Mouse (Mus musculus) heart, embryonic 14.5 days (tissue): ENCODE measurements at regions not wholly inside any gene's neighbourhood (a gene's known extent, or its start where the extent isn't known, plus 50 kb on each side); places are given as distances from the start of the nearest gene placed in this dataset.
"Not testable (repeated sequence)": the region's sequence is repeated elsewhere in the genome, so short reads cannot be mapped to it uniquely, and the experiment has no call there.

Experiments used
- ATAC-seq: fragments of 200-750 bp; cut with Nextera tagmentation; 2 replicates; pipeline ENCODE4 v1.8.0; 2017; ENCODE audit warnings: low read depth, moderate TSS enrichment; ENCODE audit not compliant: insufficient number of reproducible peaks, insufficient read depth, low FRiP score
- H3K27ac ChIP-seq, 2 experiments: fragments of 200-500 bp in 1 of 2; fragments of 300-500 bp in 1 of 2; sonication (generic) in 1 of 2; replicated peaks in 1 of 2; 2 replicates each; pipeline ENCODE4 v1.5.1; 2012 to 2014; ENCODE audit warnings: low read depth in 2 of 2, low read length in 2 of 2, control low read depth in 1 of 2, mild to moderate bottlenecking in 1 of 2, mixed read lengths in 1 of 2; ENCODE audit not compliant: control insufficient read depth in 1 of 2, insufficient read depth in 1 of 2
- H3K27me3 ChIP-seq: fragments of 300-500 bp; sonication (generic); 2 replicates; pipeline ENCODE4 v1.6.1; 2014; ENCODE audit warnings: mild to moderate bottlenecking, low read length, control low read depth; ENCODE audit not compliant: control insufficient read depth, insufficient read depth
- H3K36me3 ChIP-seq: fragments of 300-500 bp; sonication (generic); 2 replicates; pipeline ENCODE4 v1.6.1; 2014; ENCODE audit warnings: mild to moderate bottlenecking, control low read depth, low read length, mixed read lengths; ENCODE audit not compliant: control insufficient read depth, insufficient read depth
- H3K4me1 ChIP-seq, 2 experiments: fragments of 200-500 bp in 1 of 2; fragments of 300-500 bp in 1 of 2; sonication (generic) in 1 of 2; 2 replicates each; pipeline ENCODE4 v1.6.1; 2012 to 2014; ENCODE audit warnings: low read length in 2 of 2, control low read depth in 1 of 2, mixed read lengths in 1 of 2; ENCODE audit not compliant: control insufficient read depth in 2 of 2, insufficient read depth in 2 of 2
- H3K4me2 ChIP-seq: fragments of 300-500 bp; sonication (generic); 2 replicates; pipeline ENCODE4 v1.6.1; 2014; ENCODE audit warnings: mild to moderate bottlenecking, low read length
- H3K4me3 ChIP-seq, 2 experiments: fragments of 200-500 bp in 1 of 2; fragments of 300-500 bp in 1 of 2; sonication (generic) in 1 of 2; 2 replicates each; pipeline ENCODE4 v1.5.1; 2012 to 2014; ENCODE audit warnings: low read length in 2 of 2, mild to moderate bottlenecking in 2 of 2, control low read depth in 1 of 2, low read depth in 1 of 2, moderate library complexity in 1 of 2; ENCODE audit not compliant: control insufficient read depth in 1 of 2, insufficient read depth in 1 of 2
- H3K9ac ChIP-seq: fragments of 300-500 bp; sonication (generic); 2 replicates; pipeline ENCODE4 v1.6.1; 2014; ENCODE audit warnings: mild to moderate bottlenecking, low read length
- H3K9me3 ChIP-seq: fragments of 300-500 bp; sonication (generic); 2 replicates; pipeline ENCODE4 v1.6.1; 2016; ENCODE audit warnings: low read length, control low read depth; ENCODE audit not compliant: control insufficient read depth
- WGBS: fragments of 180-500 bp; shearing (Covaris S2); extraction: QIAGEN DNeasy Blood & Tissue Kit; methylation state at CpG from one replicate; pipeline ENCODE4 v1.1.7; 2014; 5-methylcytosine and 5-hydroxymethylcytosine counted together

DNA sequence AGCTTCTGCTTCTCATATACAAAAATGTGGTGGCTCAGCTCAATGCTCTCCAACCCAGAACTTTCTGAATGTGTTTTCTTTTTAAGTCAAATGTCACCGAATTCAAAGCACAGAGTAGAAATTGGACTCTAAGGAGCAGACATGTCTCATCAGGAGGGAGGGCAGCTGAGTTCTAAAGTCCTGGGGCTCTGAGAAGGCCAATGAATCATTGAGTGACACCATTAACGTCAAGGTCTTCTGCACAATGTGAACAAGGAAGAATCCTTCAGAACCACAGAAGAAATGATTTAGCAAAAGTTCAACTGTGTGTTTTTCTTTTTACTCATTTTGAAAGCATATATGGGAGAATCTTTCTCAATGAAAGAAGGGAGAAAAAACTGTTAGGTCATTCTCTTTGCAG is 88.6 kb upstream of the Tbl1x start:
- WGBS = 64% methylated on average over 2 of the region's 2 CpGs
- no peak for ATAC-seq
- Histone ChIP-seq H3K36me3 (no peaks in the 10 kb centered on the region), H3K4me2 (no peak overlapping the region), H3K4me3 (no peak overlapping the region), H3K9me3 (no peaks in the 10 kb centered on the region), H3K27ac (no peak overlapping the region), H3K9ac (no peak overlapping the region), H3K27me3 (no peaks in the 10 kb centered on the region), H3K4me1 (no peaks in the 10 kb centered on the region)

DNA sequence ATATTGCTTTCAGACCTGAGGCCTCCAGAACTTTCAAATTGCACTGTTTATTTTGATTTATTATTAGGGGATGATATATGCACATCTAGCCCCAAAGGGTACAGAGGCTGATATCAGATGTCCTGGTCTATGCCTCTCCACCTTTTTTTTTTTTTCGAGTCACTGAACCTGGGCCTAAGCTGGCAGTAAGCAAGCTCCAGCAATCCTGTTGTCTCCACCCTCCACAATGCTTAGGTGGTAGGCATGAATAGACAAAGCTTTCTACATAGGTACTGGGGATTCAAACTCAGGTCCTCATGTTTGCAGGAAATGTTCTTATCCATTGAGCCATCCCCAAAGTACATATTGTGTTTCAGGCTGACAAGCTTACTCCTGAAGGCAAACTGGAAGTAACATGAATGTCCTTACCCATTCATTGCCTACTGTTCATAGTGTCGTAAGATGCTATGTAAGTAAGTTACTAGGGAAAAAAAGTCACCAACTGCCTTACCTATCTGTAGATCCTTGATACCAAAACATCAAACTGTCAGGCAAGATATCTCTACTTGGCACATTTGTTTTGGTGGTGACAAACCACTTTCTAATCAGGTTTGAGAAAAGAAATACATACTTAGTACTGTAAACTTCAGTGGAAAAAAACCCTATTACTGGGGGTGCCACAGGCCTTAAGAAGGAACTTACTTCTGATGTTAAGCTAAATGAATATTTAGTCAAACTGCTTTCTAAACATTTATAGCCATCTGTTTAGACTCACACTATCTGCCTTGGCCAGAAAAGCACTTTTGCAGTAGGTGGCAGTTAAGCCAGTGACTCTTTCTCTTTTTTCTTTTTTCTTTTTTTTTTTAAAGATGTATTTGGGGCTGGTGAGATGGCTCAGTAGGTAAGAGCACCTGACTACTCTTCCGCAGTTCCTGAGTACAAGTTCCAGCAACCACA is 85.8 kb upstream of the Tbl1x start:
- Histone ChIP-seq H3K4me1 (no peaks in the 10 kb centered on the region), H3K36me3 (no peaks in the 10 kb centered on the region), H3K9ac (no peak overlapping the region), H3K4me2 (no peak overlapping the region), H3K9me3 (no peaks in the 10 kb centered on the region), H3K4me3 (no peak overlapping the region), H3K27ac (no peak overlapping the region), H3K27me3 (no peaks in the 10 kb centered on the region)
- ATAC-seq = no peak
- WGBS = 69% methylated on average over 3 of the region's 3 CpGs

DNA sequence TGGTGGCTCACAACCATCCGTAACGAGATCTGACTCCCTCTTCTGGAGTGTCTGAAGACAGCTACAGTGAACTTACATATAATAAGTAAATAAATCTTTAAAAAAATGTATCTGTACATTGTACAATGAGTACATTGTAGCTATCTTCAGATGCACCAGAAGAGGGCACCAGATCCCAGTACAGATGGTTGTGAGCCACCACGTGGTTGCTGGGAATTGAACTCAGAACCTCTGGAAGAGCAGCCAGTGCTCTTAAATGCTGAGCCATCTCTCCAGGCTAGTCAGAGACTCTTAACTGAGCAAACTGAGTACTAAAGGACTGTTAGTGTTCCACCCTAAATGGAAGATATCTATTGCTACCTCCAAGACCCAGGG is 85.1 kb upstream of the Tbl1x start:
- H3K9me3 ChIP-seq, H3K27ac ChIP-seq, H3K4me1 ChIP-seq, H3K4me2 ChIP-seq, ATAC-seq, H3K27me3 ChIP-seq, H3K36me3 ChIP-seq, H3K4me3 ChIP-seq, H3K9ac ChIP-seq: not testable (repeated sequence)
- WGBS = 65% methylated on average over 3 of the region's 3 CpGs

GRCm38 (mm10) chrX:77426836-77427235 is 84.0 kb upstream of the Tbl1x start:
- not testable (repeated sequence) for ATAC-seq, H3K4me1 ChIP-seq, H3K4me2 ChIP-seq, H3K9me3 ChIP-seq, H3K27ac ChIP-seq, H3K9ac ChIP-seq, H3K4me3 ChIP-seq, H3K27me3 ChIP-seq, H3K36me3 ChIP-seq
- 74% methylated on average over 6 of the region's 6 CpGs for WGBS

GRCm38 (mm10) chrX:77432001-77432565 is 78.7 kb upstream of the Tbl1x start:
- Histone ChIP-seq H3K9ac (no peak overlapping the region), H3K27me3 (no peaks in the 10 kb centered on the region), H3K36me3 (no peaks in the 10 kb centered on the region), H3K4me2 (no peak overlapping the region), H3K27ac (peak overlapping the region; percentile 33 to 41; a peak in 2 of 4 replicates), H3K4me3 (no peak overlapping the region), H3K9me3 (no peaks in the 10 kb centered on the region), H3K4me1 (peaks cover 0 to 2% of the 10 kb centered on the region in 2 experiments; a peak in 1 of 4 replicates)
- WGBS = 46% methylated on average over 2 of the region's 2 CpGs
- no peak for ATAC-seq

DNA sequence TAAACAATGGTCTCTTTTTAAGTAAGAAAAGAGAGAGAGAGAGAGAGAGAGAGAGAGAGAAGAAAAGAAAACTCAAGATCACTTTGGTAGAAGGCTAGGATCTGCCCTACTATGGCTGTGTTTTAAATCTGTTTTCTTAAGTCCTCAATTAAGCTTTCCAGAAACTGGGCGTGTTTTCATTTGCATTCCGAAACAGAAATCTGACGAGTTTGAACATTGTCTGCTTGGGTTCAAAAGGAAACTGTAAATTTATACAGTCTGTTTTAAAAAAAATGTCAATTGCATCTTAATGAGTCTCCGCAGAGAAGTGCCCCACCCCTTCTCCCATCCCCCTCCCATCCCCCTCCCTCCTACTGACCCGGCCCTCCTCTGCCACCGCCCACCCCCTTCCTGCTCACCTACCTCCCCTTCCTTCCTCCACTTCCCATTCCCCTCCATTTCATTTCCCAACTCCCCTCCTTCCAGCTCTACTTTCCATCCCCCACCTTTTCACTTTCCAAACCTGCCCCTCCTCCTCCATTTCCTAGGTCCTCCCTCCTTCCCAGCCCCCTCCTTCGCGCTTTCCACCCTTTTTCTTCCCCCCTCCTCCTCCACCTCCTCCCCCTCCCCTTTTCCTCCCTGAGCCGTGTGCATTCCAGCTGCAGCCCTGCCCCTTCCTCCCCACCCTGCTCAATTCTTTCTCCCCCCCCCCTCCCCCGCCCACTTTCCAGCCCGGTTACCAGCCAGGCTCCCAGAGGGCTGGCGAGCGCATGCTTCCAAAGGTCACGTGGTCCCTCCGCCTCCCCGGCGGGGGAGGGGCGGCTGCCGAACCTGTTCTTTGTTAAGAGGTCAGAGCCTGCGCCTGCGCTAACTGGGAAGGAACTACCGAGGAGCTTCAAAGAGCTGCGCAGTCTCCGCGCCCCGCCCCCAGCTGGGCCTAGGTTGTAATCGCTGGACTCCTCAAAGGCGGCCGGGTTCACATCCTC is 77.7 kb upstream of the Tbl1x start:
- Histone ChIP-seq H3K27me3 (no peaks in the 10 kb centered on the region), H3K9ac (no peak overlapping the region), H3K9me3 (no peaks in the 10 kb centered on the region), H3K4me1 (peaks cover 0 to 2% of the 10 kb centered on the region in 2 experiments; a peak in 1 of 4 replicates), H3K27ac (peak overlapping the region; percentile 41 to 64), H3K4me3 (peak overlapping the region; percentile 24 to 32; a peak in 3 of 4 replicates), H3K4me2 (peak overlapping the region; percentile 57), H3K36me3 (no peaks in the 10 kb centered on the region)
- peak; percentile 91 for ATAC-seq
- 16% methylated on average over 27 of the region's 29 CpGs for WGBS

DNA sequence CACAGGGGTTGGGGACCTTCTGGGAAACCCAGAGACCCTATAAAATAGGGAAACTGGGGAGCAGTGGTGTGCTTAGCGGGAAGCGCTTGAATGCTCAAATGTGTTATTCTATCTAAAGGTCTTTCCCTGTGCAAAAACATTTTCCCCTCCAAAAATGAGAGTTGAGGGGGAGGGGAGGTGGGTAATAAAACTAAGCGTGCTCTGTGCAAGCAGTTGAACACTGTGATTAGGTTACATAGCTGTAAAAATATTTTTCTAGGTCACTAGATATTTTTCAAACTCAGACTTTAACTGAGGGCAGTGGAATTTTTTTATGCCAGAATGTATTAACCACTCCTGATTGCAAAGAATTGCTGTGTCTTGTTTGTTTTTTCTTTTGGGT is 77.0 kb upstream of the Tbl1x start:
- Histone ChIP-seq H3K36me3 (no peaks in the 10 kb centered on the region), H3K27me3 (no peaks in the 10 kb centered on the region), H3K9me3 (no peaks in the 10 kb centered on the region), H3K4me3 (peak overlapping the region; percentile 10 to 29; a peak in 1 of 4 replicates), H3K27ac (peak overlapping the region; percentile 21 to 64; a peak in 3 of 4 replicates), H3K4me1 (peaks cover 0 to 2% of the 10 kb centered on the region in 2 experiments; a peak in 1 of 4 replicates), H3K4me2 (peak overlapping the region; percentile 57), H3K9ac (no peak overlapping the region)
- WGBS = 25% methylated on average over 3 of the region's 3 CpGs
- ATAC-seq = peak; percentile 9; the same call in 1 of the 2 replicates
